Mouse (Mus musculus) left cerebral cortex, postnatal 10 days (tissue): ENCODE data around the gene Sema5a. TPM values are rescaled to one million over a fixed set of nuclear protein-coding genes. Genes with fewer than 3 reads are reported as not detected.
A peak's percentile ranks its signal among the peaks of the same experiment; 100 is the strongest.

Experiments used
- DNase-seq, 2 experiments: peaks; one replicate each; pipeline ENCODE4 v3.0.0; 2021 to 2022; ENCODE audit warnings: low spot score in 2 of 2, mixed read lengths in 1 of 2; ENCODE audit errors: extremely low spot score in 1 of 2
- intact Hi-C: fragments of 180-260 bp; cut with DNase I; formaldehyde crosslinking; loops from one replicate; pipeline ENCODE4 v1.15.1; 2025
- total RNA-seq, 2 experiments: library from RNA; stranded (reverse); gene quantifications; 2 replicates each; pipeline ENCODE4 v1.2.3; 2021

Gene Sema5a
- total RNA-seq, 2 experiments from 2014 or later, result 31.1 to 31.4 TPM

DNA sequence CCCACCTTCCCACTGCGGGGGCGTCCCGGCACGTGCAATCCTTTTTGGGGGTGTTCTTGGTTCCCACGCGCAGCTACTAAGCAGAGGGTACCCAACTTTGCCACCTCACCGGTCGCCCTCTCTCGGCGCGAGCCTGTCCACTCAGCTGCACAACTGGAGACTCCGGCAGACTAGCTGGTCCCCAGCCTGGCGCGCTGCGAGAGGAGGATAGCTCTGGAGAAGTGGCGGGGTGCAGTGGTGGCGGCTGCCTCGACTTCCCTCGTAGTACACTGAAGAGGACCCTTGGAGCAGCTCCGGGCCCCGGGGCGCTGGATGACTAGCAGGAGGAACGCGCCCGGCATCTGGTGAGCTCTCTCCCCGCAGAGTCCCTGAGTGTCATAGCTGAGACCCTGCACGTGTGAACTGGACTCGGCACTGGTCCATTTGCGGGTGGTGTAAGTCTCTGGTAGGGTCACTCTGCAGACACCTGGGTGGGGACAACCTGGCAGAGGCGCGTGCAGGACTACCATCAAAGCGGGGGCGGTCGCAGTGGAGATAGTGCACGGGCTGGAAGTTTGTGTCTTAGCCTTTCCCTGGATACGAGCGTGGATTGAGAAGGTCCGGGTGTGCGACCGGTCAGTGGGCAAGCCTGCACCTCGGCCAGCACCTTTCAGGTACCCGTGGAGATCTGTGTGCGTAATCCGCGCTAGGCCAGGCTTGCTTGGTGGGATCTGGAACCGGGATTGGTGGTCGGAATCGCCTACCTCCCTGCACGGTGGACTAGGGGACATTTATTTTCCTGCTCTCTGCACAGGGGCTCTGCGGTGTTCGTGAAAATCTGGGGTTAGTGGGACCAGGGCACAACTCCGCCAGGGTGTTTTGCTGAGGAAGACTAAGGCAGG lies 586 bp downstream of the Sema5a start:
- intact Hi-C loops, result loop anchor here (5.0 to 10.0 kb wide), 5 partner anchors 192 to 630 kb away; no protein-coding TSS in a partner anchor
- peak in 1 of 2 experiments; percentile 57 for DNase-seq

GRCm38 (mm10) chr15:32245837-32246670 lies 1.4 kb downstream of the Sema5a start:
- DNase-seq, result peak; percentile 82 to 84
- intact Hi-C loops, result loop anchor here (5.0 to 10.0 kb wide), 5 partner anchors 191 to 631 kb away; no protein-coding TSS in a partner anchor

GRCm38 (mm10) chr15:32247281-32247680 lies 2.7 kb downstream of the Sema5a start:
- DNase-seq, result no peak
- intact Hi-C loops, result loop anchor here (5.0 to 10.0 kb wide), 5 partner anchors 190 to 632 kb away; no protein-coding TSS in a partner anchor

DNA sequence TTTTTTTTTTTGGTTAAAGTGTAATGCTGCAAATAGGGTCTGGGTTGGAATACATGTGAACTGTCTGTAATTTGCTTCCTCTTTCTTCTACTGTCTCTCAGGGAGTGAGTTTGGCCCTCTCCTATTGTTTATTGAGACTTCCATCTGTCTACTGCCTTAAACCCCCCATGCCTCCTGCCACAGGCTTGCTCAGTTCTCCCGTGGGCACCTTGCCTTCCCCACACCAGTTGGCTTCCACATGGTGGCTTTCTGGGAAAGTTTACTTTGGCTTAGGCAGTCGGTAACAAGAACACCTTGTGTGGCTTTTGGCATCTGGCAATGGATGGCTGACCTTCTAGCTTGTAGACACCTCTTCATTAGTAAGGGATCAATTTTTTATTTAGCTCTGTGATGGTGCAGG lies 10.2 kb downstream of the Sema5a start:
- intact Hi-C loops, result no loop called here
- DNase-seq, result no peak

- intact Hi-C loops, result no loop called here
- DNase-seq, result no peak
Measured at GRCm38 (mm10) chr15:32257340-32257739, 12.7 kb downstream of the Sema5a start.

DNA sequence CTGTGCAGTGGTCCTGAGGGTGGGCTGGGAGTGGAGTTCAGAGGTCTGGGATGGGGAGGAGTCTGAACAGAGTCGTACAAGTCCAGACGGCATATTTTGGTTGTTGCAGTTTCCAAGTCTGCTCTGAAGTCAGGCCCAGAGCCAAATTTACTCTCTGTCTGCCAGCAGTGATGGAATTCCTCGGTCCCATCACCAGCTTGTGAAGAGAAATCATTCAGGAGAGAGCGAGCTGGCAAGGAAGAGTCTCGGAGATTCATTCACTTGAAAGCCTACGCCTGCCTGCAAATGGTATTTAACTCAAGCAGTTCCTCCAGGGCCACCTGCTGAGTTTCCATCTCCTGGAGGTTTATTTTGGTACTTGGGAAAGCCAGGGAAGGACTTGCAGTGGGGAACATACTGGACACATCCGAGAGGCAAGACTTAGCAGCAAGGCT lies 13.3 kb downstream of the Sema5a start:
- DNase-seq, result peak; percentile 61 to 78
- intact Hi-C loops, result no loop called here

- no peak for DNase-seq
- intact Hi-C loops, result no loop called here
Measured at GRCm38 (mm10) chr15:32259362-32260096, 14.9 kb downstream of the Sema5a start.

- no peak for DNase-seq
- intact Hi-C loops, result no loop called here
Measured at GRCm38 (mm10) chr15:32260942-32261341, 16.3 kb downstream of the Sema5a start.

- intact Hi-C loops, result no loop called here
Measured at GRCm38 (mm10) chr15:32263651-32264050, 19.0 kb downstream of the Sema5a start.

GRCm38 (mm10) chr15:32264822-32265377 lies 20.3 kb downstream of the Sema5a start:
- no peak for DNase-seq
- intact Hi-C loops, result no loop called here

More at GRCm38 (mm10) chr15:32263651-32264050, 19.0 kb downstream of the Sema5a start:
- DNase-seq, result no peak

DNA sequence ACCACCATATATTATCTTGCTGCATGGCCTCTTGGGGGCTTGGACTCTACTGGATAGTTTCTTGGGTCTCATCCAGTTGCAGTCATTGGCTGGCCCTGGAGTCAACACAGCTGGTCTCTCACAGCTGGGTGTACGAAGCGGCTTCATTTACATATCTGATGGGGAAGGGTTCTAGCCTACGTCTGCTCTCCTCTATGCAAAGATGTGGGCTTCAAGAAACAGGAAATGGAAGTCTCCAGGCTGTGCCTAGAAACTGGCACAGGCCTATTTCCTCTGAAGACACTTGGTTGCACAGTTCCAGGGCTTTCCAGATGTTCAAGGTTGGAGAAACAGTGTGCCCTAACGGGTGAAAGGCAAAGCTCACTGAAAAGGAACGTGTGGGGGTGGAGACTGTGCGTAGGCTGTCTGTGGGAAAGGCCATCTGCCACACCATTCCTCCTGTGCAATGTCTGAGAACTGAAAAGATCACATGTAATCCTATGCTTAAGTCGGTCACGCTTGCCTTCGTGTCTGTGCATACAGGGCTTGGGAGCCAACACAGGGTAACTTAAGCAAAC lies 20.8 kb downstream of the Sema5a start:
- DNase-seq, result peak in 1 of 2 experiments; percentile 31
- intact Hi-C loops, result no loop called here

DNA sequence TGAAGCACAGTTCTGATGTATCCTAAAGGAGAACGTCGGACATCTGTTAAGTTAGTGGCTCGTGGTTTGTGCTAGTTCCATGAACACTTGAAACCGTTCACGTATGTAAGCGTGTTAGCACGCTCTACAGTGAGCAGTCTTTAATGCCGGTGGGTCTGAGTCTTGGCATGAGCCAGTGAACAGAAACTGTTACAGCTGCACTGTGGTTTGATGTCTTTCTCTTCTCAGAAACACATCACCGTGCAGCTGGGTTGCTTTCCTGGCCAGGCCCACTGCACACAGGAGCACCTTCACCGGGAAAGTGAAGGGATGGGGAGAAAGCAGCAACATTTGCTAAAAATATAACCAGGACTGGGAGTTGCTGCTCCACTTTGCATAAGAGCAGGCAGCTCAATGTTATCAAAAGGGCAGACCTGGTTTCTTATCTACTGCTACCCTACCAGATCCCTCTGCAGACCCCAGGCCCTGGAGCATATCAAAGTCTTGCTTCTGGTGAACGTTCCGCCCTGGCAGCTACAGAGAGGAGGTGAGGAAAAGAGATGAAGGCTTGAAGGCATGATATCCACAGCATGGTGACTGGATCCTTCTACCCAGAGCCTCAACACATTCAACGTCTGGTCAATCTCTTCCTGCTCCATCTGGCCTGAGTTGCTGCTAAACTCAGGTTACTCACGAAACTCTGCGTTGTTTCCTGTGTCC lies 21.7 kb downstream of the Sema5a start:
- DNase-seq, result no peak
- intact Hi-C loops, result no loop called here

DNA sequence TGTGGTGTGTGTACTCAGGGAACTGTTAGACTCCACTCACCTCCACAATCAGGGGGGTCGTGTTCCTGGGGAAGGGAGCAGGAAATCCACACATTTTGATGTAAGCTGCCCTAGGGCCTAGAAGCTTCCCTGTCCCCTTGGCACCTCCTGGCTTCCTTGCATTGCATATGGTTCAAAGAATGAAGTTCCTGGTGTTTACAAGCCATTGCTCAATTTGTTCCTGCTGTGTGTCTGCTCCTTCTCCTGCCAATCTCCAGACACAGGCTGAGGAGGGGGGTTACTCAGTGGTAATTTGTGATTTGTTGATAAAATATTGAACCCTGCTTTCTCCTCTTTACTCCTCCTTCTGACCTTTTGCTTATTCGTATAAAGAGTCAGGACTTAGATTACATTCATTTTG lies 25.5 kb downstream of the Sema5a start:
- no peak for DNase-seq
- intact Hi-C loops, result no loop called here

DNA sequence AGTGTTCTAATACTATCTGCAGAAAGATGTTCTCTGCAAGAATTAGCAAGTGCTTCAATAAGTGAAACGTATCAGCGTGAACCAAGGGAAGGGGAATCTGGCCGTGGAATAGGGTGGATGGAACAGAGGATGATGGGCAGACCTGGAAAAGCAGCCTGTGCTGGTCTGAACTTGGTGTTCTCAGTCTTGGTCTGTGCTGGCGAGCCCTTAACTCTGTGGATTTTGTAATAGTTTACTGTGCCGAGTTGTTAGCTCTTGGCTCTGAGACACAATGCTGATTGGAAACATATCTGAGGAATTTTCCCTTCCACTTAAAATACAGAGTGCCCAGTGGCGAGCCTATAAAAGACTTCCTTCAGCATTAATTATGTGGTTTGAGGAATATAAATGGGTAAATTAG lies 29.3 kb downstream of the Sema5a start:
- intact Hi-C loops, result no loop called here
- DNase-seq, result no peak

DNA sequence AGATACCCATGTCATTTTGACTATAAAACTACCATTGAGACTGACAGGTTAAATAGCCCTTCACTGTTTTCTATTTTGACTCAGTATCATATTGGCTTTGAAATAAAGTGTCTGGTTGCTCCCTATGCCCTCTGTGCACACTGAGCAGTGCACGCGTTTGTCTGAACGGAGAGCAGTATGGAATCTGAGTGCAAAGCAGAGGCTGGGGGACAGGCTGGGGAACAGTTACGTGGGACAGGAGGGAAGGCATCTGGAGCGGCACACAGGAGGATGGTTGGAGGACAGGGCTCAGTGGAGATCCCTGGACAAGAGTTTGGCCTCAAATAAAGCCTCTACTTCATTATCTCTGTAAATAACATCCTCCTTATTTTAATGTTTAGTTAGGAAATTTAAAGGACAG lies 30.4 kb downstream of the Sema5a start:
- no peak for DNase-seq
- intact Hi-C loops, result no loop called here

GRCm38 (mm10) chr15:32278600-32278999 lies 34.0 kb downstream of the Sema5a start:
- intact Hi-C loops, result no loop called here
- no peak for DNase-seq

- intact Hi-C loops, result no loop called here
- DNase-seq, result no peak
Measured at GRCm38 (mm10) chr15:32281374-32281773, 36.8 kb downstream of the Sema5a start.

DNA sequence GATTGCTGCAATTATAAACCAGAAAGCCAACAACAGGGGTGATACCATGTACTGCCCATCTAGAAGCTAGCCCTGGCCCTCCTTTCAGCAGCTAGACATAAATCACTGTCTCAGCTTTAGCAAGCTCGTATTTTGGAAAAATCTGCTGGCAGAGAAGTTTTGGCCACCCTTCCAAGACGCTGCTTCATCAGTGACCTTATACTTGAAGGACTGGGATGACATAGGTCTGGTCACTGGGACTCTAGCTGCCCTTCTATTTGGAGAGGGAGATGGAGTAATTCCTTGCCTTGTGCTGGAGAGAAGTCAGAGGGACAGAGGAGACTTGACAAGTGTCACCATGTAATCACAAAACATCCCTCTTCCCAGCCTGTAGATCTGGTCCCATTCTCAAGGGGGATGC lies 40.1 kb downstream of the Sema5a start:
- no peak for DNase-seq
- intact Hi-C loops, result no loop called here
